Mouse (Mus musculus) megakaryocyte, adult 5-6 weeks (primary cell): ENCODE measurements at regions not wholly inside any gene's neighbourhood (a gene's known extent, or its start where the extent isn't known, plus 50 kb on each side); places are given as distances from the start of the nearest gene placed in this dataset.
A peak's percentile ranks its signal among the peaks of the same experiment; 100 is the strongest.

Experiments
- ATAC-seq: 2 replicates; pipeline ENCODE4 v1.8.0; 2016; ENCODE audit warnings: mild to moderate bottlenecking, inconsistent platforms; ENCODE audit not compliant: poor library complexity, severe bottlenecking

- 0 out of 2 replicates have a peak, but pooled peaks have one; percentile 5 for ATAC-seq
These were observed 50.0 kb upstream of the Dip2c start for GRCm38 (mm10) chr13:9226339-9226738.
